Mouse (Mus musculus) liver, embryonic 16.5 days (tissue): ENCODE measurements at regions not wholly inside any gene's neighbourhood (a gene's known extent, or its start where the extent isn't known, plus 50 kb on each side); places are given as distances from the start of the nearest gene placed in this dataset.

Experiments
- ATAC-seq: fragments of 200-750 bp; cut with Nextera tagmentation; 2 replicates; pipeline ENCODE4 v1.8.0; 2017; ENCODE audit warnings: low read depth, mild to moderate bottlenecking, moderate number of reproducible peaks, moderate library complexity
- H3K27ac ChIP-seq: fragments of 300-500 bp; sonication (generic); 2 replicates; pipeline ENCODE4 v1.5.1; 2014; ENCODE audit warnings: mild to moderate bottlenecking, low read length
- H3K27me3 ChIP-seq: fragments of 300-500 bp; sonication (generic); 2 replicates; pipeline ENCODE4 v1.6.1; 2014; ENCODE audit warnings: low read depth, low read length, mixed read lengths; ENCODE audit not compliant: control insufficient read depth, insufficient read depth
- H3K36me3 ChIP-seq: fragments of 300-500 bp; sonication (generic); 2 replicates; pipeline ENCODE4 v1.6.1; 2014; ENCODE audit warnings: mild to moderate bottlenecking; ENCODE audit not compliant: control insufficient read depth, insufficient read depth
- H3K4me1 ChIP-seq: fragments of 300-500 bp; sonication (generic); 2 replicates; pipeline ENCODE4 v1.6.1; 2014; ENCODE audit warnings: low read depth, low read length, mixed read lengths; ENCODE audit not compliant: control insufficient read depth
- H3K4me2 ChIP-seq: fragments of 300-500 bp; sonication (generic); 2 replicates; pipeline ENCODE4 v1.6.1; 2014; ENCODE audit warnings: low read depth, low read length, mixed read lengths
- H3K4me3 ChIP-seq: fragments of 300-500 bp; sonication (generic); 2 replicates; pipeline ENCODE4 v1.5.1; 2014; ENCODE audit warnings: low read depth, mild to moderate bottlenecking, low read length
- H3K9ac ChIP-seq: fragments of 300-500 bp; sonication (generic); 2 replicates; pipeline ENCODE4 v1.6.1; 2014; ENCODE audit warnings: low read depth, low read length
- H3K9me3 ChIP-seq: fragments of 300-500 bp; sonication (generic); replicated peaks from 2 replicates; pipeline ENCODE4 v1.6.1; 2016; ENCODE audit warnings: low read length; ENCODE audit not compliant: control insufficient read depth
- WGBS: fragments of 180-500 bp; shearing (Covaris S2); extraction: QIAGEN DNeasy Blood & Tissue Kit; methylation state at CpG from one replicate; pipeline ENCODE4 v1.1.7; 2014; ENCODE audit not compliant: insufficient replicate concordance; 5-methylcytosine and 5-hydroxymethylcytosine counted together

- WGBS: 57% methylated on average over 2 of the region's 2 CpGs
- Histone ChIP-seq H3K36me3 (no peaks in the 10 kb centered on the region), H3K4me2 (no peak overlapping the region), H3K27me3 (no peaks in the 10 kb centered on the region), H3K9ac (no peak overlapping the region), H3K4me1 (no peaks in the 10 kb centered on the region), H3K4me3 (no peak overlapping the region), H3K9me3 (no peaks in the 10 kb centered on the region), H3K27ac (no peak overlapping the region)
- no peak for ATAC-seq
Measured at GRCm38 (mm10) chr5:149947491-149947890, 71.0 kb upstream of the Rxfp2 start.

DNA sequence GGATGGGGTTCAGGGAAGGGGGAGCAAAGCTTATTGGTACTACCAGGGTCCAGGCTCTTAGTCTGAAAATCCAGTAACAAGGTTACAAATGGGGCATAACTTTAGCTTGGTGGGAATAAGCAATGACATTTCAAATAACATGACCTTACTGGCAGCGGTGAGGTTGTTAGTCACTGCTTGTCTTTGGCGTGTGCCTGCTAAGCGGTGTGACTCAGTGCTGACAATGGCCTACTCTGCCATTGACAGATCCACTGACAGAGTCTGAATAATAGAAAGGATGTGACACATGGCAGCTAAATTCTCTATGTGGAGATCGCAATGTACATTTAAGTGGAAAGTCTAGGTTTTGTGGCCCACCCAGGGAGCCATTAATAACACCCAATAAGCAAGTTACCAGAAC is 61.5 kb upstream of the Rxfp2 start:
- Histone ChIP-seq H3K36me3 (no peaks in the 10 kb centered on the region), H3K4me2 (no peak overlapping the region), H3K4me1 (no peaks in the 10 kb centered on the region), H3K9me3 (no peaks in the 10 kb centered on the region), H3K27me3 (no peaks in the 10 kb centered on the region), H3K9ac (no peak overlapping the region), H3K27ac (no peak overlapping the region), H3K4me3 (no peak overlapping the region)
- no peak for ATAC-seq
- WGBS: 75% methylated on average over 4 of the region's 4 CpGs

- no peak overlapping the region for H3K9ac ChIP-seq
- WGBS: 66% methylated on average over 11 of the region's 11 CpGs
- no peaks in the 10 kb centered on the region for H3K9me3 ChIP-seq
- H3K4me1 ChIP-seq: no peaks in the 10 kb centered on the region
- H3K4me3 ChIP-seq: no peak overlapping the region
- H3K36me3 ChIP-seq: no peaks in the 10 kb centered on the region
- H3K27ac ChIP-seq: no peak overlapping the region
- ATAC-seq: no peak
- H3K4me2 ChIP-seq: no peak overlapping the region
- no peaks in the 10 kb centered on the region for H3K27me3 ChIP-seq
Measured at GRCm38 (mm10) chr5:149961178-149961577, 57.3 kb upstream of the Rxfp2 start.

- ATAC-seq: no peak
- H3K4me2 ChIP-seq: no peak overlapping the region
- no peak overlapping the region for H3K4me3 ChIP-seq
- no peaks in the 10 kb centered on the region for H3K36me3 ChIP-seq
- WGBS: 39% methylated on average over 13 of the region's 13 CpGs
- H3K9me3 ChIP-seq: no peaks in the 10 kb centered on the region
- no peak overlapping the region for H3K9ac ChIP-seq
- no peak overlapping the region for H3K27ac ChIP-seq
- H3K4me1 ChIP-seq: no peaks in the 10 kb centered on the region
- H3K27me3 ChIP-seq: no peaks in the 10 kb centered on the region
Measured at GRCm38 (mm10) chr5:149964748-149965147, 53.7 kb upstream of the Rxfp2 start.
